Mouse (Mus musculus) thymus, adult 2 months (tissue): ENCODE measurements at regions not wholly inside any gene's neighbourhood (a gene's known extent, or its start where the extent isn't known, plus 50 kb on each side); places are given as distances from the start of the nearest gene placed in this dataset.

Source experiments
- DNase-seq: peaks from one replicate; pipeline ENCODE4 v3.0.0; 2021
- H3K27ac ChIP-seq: fragments of 200-500 bp; 2 replicates; pipeline ENCODE4 v1.5.1; 2012; ENCODE audit warnings: low read length, control low read depth; ENCODE audit not compliant: control insufficient read depth, insufficient read depth
- H3K27me3 ChIP-seq: fragments of 200-500 bp; 2 replicates; pipeline ENCODE4 v1.6.1; 2012; ENCODE audit warnings: mild to moderate bottlenecking, low read length, moderate library complexity, mixed read lengths; ENCODE audit not compliant: control insufficient read depth, insufficient read depth
- H3K36me3 ChIP-seq: fragments of 200-500 bp; 2 replicates; pipeline ENCODE4 v1.6.1; 2012; ENCODE audit warnings: mild to moderate bottlenecking, low read length, moderate library complexity; ENCODE audit not compliant: control insufficient read depth, insufficient read depth
- H3K4me1 ChIP-seq: fragments of 200-500 bp; replicated peaks from 2 replicates; pipeline ENCODE4 v1.6.1; 2012; ENCODE audit warnings: low read length; ENCODE audit not compliant: control insufficient read depth, insufficient read depth
- H3K4me3 ChIP-seq: fragments of 200-500 bp; 2 replicates; pipeline ENCODE4 v1.5.1; 2012; ENCODE audit warnings: mild to moderate bottlenecking, low read length, control low read depth, moderate library complexity; ENCODE audit not compliant: control insufficient read depth, insufficient read depth
- CTCF ChIP-seq: fragments of 200-500 bp; IDR thresholded peaks from 2 replicates; pipeline ENCODE4 v1.5.1; 2012; ENCODE audit warnings: mild to moderate bottlenecking, control low read depth, low read length, moderate library complexity, borderline replicate concordance; ENCODE audit not compliant: control insufficient read depth, poor library complexity, insufficient read depth; ENCODE audit errors: extremely low read depth
- POLR2A ChIP-seq: fragments of 200-500 bp; IDR thresholded peaks from 2 replicates; pipeline ENCODE4 v1.6.1; 2012; ENCODE audit warnings: mild to moderate bottlenecking, low read length, control low read depth, moderate library complexity; ENCODE audit not compliant: control insufficient read depth, poor library complexity, insufficient read depth; ENCODE audit errors: extremely low read depth
- WGBS: fragments of 180-500 bp; shearing (Covaris S2); methylation state at CpG from one replicate; pipeline ENCODE4 v1.1.7; 2018; 5-methylcytosine and 5-hydroxymethylcytosine counted together

- no peaks in the 10 kb centered on the region for H3K4me1 ChIP-seq
- no peak overlapping the region for H3K4me3 ChIP-seq
- no peak for TF ChIP-seq POLR2A
- no peak for TF ChIP-seq CTCF
- 47% methylated on average over 12 of the region's 12 CpGs for WGBS
- no peaks in the 10 kb centered on the region for H3K27me3 ChIP-seq
- no peak overlapping the region for H3K27ac ChIP-seq
- peak; percentile 3 for DNase-seq
- H3K36me3 ChIP-seq: no peaks in the 10 kb centered on the region
These were observed 195.4 kb downstream of the Gm11077 start for GRCm38 (mm10) chr6:140924319-140924981.

DNA sequence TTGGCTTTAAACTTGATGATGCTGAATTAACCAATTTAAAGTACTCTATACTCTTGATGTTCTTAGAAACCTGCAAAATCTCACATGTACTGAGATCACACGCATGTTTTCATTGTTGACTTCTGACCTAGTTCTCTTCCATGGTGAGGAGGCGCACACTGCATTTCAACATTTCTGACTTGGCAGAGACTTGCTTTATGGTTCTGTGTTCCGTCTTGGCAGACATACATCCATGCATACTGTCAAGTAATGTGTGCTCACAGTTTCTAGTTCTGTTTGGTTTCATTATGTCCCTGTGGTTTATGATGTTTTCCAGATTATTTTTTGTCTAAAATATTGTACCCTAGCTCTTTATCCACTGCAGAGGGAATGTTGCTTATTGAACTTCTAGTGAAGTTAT lies 198.5 kb downstream of the Gm11077 start:
- Histone ChIP-seq H3K4me1 (no peaks in the 10 kb centered on the region), H3K4me3 (no peak overlapping the region), H3K27me3 (no peaks in the 10 kb centered on the region), H3K36me3 (no peaks in the 10 kb centered on the region), H3K27ac (no peak overlapping the region)
- 94% methylated on average over 3 of the region's 3 CpGs for WGBS
- no peak for DNase-seq
- TF ChIP-seq CTCF: no peak
- TF ChIP-seq POLR2A: no peak

DNA sequence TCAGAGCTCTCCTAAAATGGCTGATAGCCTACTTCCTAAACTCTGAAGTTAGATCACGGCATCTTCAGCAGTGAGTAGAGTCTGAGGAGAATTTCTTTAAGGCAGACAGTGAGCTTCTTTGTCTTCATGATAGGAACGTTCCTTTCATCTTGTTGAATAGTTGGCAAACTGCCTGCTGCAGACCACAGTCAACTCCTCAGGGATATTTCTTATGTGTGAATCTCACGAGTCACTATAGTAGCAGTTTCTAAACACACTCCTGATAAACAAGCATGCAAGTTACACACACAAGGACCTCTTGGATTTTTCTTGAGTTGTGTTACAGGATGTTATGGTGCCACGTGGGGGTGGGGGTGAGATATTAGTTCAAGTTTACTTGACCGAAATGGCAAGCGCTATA lies 205.2 kb downstream of the Gm11077 start:
- H3K36me3 ChIP-seq: no peaks in the 10 kb centered on the region
- H3K27me3 ChIP-seq: no peaks in the 10 kb centered on the region
- no peak overlapping the region for H3K27ac ChIP-seq
- DNase-seq: no peak
- TF ChIP-seq CTCF: no peak
- TF ChIP-seq POLR2A: no peak
- WGBS: 91% methylated on average over 6 of the region's 6 CpGs
- H3K4me3 ChIP-seq: no peak overlapping the region
- H3K4me1 ChIP-seq: no peaks in the 10 kb centered on the region

DNA sequence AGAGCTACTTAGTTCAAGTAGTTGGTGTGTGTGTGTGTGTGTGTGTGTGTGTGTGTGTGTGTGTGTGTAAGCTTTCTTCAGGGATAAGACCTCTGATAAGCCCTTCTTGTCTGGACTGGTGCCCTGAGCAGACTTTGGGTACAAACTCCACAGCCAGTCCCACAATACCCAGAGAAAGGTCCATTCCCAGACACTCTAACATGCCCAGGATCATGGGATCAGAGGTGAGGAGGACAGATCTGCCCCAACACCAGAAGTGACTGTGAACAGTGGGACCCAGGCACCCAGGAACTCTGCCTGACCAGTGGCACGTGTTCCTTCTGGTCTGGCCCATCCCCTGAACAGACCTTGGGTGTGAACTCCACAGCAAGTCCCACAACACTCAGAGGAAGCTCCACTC lies 208.9 kb downstream of the Gm11077 start:
- Histone ChIP-seq H3K36me3 (no peaks in the 10 kb centered on the region), H3K27me3 (no peaks in the 10 kb centered on the region), H3K27ac (no peak overlapping the region), H3K4me3 (no peak overlapping the region), H3K4me1 (no peaks in the 10 kb centered on the region)
- TF ChIP-seq POLR2A (no peak), CTCF (no peak)
- WGBS: 88% methylated on average over 1 of the region's 1 CpGs
- DNase-seq: no peak

DNA sequence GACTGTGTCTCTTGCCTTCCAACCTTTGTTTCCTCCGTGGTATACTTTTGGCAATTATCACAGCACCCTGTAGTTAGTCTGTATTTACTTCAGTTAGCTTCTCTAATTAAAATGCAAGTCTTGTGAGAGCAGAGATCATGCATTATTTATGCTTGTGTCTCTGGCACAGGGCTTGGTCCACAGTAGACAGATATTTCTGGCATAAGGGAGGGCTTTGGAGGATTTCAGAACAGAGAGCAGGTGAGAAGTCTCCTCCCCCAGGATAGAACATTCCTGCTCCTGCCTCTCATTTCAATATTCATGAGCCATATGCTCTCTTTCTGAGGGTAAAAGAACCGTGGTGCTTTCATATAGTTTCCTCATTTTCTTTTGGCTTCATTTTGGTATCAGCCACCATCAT lies 217.6 kb downstream of the Gm11077 start:
- no peaks in the 10 kb centered on the region for H3K4me1 ChIP-seq
- no peaks in the 10 kb centered on the region for H3K36me3 ChIP-seq
- no peak for DNase-seq
- H3K4me3 ChIP-seq: no peak overlapping the region
- 70% methylated on average over 2 of the region's 2 CpGs for WGBS
- no peaks in the 10 kb centered on the region for H3K27me3 ChIP-seq
- TF ChIP-seq CTCF (no peak), POLR2A (no peak)
- no peak overlapping the region for H3K27ac ChIP-seq

DNA sequence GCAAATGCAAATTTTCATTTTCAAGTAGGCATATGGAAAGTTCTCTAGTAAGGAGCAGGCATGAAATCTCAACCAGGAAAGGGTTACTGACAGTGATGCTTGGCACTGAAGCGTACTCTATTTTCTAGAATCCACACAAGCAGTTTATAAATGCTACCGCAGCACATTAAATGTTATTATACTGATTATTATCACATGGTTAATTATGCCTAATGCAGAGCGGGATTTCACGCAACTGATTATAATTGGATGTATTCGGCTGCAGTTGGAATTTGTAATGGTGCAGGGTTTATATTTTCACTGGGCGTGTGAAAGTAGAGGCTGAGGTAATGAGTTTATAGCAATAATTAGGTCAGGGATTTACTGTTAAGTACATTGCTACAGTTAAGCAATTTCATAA lies 221.4 kb downstream of the Gm11077 start:
- WGBS: 94% methylated on average over 6 of the region's 6 CpGs

GRCm38 (mm10) chr6:140953256-140953655 lies 224.2 kb downstream of the Gm11077 start:
- Histone ChIP-seq H3K4me1 (no peaks in the 10 kb centered on the region), H3K4me3 (no peak overlapping the region), H3K27ac (no peak overlapping the region), H3K27me3 (no peaks in the 10 kb centered on the region), H3K36me3 (no peaks in the 10 kb centered on the region)
- TF ChIP-seq POLR2A (no peak), CTCF (no peak)
- DNase-seq: no peak

More for the DNA sequence above, 221.4 kb downstream of the Gm11077 start:
- Histone ChIP-seq H3K4me3 (no peak overlapping the region), H3K27ac (no peak overlapping the region), H3K4me1 (no peaks in the 10 kb centered on the region), H3K36me3 (no peaks in the 10 kb centered on the region), H3K27me3 (no peaks in the 10 kb centered on the region)
- no peak for DNase-seq
- no peak for TF ChIP-seq POLR2A
- TF ChIP-seq CTCF: no peak
